Mouse (Mus musculus) liver, adult 2 months (tissue): Measurements from ENCODE around the gene Nrxn2.

Experiments used
- CTCF ChIP-seq: fragments of 200-500 bp; IDR thresholded peaks from 2 replicates; pipeline ENCODE4 v1.5.1; 2011; ENCODE audit warnings: low read depth, low read length, control low read depth
- POLR2A ChIP-seq: fragments of 200-500 bp; IDR thresholded peaks from 2 replicates; pipeline ENCODE4 v1.6.1; 2011; ENCODE audit warnings: low read length, control low read depth; ENCODE audit not compliant: insufficient read depth; ENCODE audit errors: extremely low read depth

- TF ChIP-seq POLR2A (no peak), CTCF (no peak)
Measured at GRCm38 (mm10) chr19:6370175-6370574, 48.4 kb upstream of the Nrxn2 start.
